Mouse (Mus musculus): ENCODE results near the gene 1500009L16Rik. TPM values are rescaled to one million over a fixed set of nuclear protein-coding genes. Genes with fewer than 3 reads are reported as not detected.

1500009L16Rik gene
- 5.3 and 8.9 TPM in 2 replicates for polyA plus RNA-seq (2015; fragmentation: Nextera tagmentation; extraction: Ambion mirVana)

- no peak within 1 kb of the TSS for H3K27ac ChIP-seq (ENCODE audit: low read depth, low read length)
- 1% methylated on average over 36 of the region's 37 CpGs for WGBS
- peak; percentile 76 for ATAC-seq
Observed at GRCm38 (mm10) chr10:83722579-83723031, at the start of gene 1500009L16Rik. Gene 1500009L16Rik, plus strand, starts transcription at chr10:83722865.

GRCm38 (mm10) chr10:83681334-83681733, 41.3 kb upstream of the 1500009L16Rik start:
- Histone ChIP-seq H3K4me1 (replicated peaks; ENCODE audit: control insufficient read depth, insufficient read depth, low read length) (0 out of 2 replicates have a peak, but pooled peaks cover 3% of the 10 kb centered on the region), H3K27me3 (replicated peaks; ENCODE audit: control insufficient read depth, insufficient read depth, low read length) (no peaks in the 10 kb centered on the region), H3K4me3 (ENCODE audit: low read depth, low read length) (no peak overlapping the region), H3K9me3 (ENCODE audit: control insufficient read depth) (no peaks in the 10 kb centered on the region), H3K27ac (ENCODE audit: low read depth, low read length) (no peak overlapping the region), H3K9ac (ENCODE audit: low read depth, low read length) (no peak overlapping the region), H3K36me3 (ENCODE audit: control insufficient read depth, insufficient read depth) (no peaks in the 10 kb centered on the region), H3K4me2 (replicated peaks; ENCODE audit: low read depth) (no peak overlapping the region)
- no peak for ATAC-seq
- WGBS = 85% methylated on average over 12 of the region's 12 CpGs
- no peak for TF ChIP-seq CTCF (IDR thresholded peaks at IDR 0.05; ENCODE audit: low read depth)

More at GRCm38 (mm10) chr10:83722579-83723031, at the start of gene 1500009L16Rik:
- TF ChIP-seq CTCF (IDR thresholded peaks at IDR 0.05; ENCODE audit: low read depth) = no peak
- Histone ChIP-seq H3K9ac (ENCODE audit: low read depth, low read length) (peak within 1 kb of the TSS; percentile 44; the same call in 1 of the 2 replicates), H3K4me1 (replicated peaks; ENCODE audit: control insufficient read depth, insufficient read depth, low read length) (0 out of 2 replicates have a peak, but pooled peaks cover 3% of the 10 kb centered on the region), H3K4me2 (replicated peaks; ENCODE audit: low read depth) (peak within 1 kb of the TSS; percentile 96), H3K4me3 (ENCODE audit: low read depth, low read length) (peak within 1 kb of the TSS; percentile 63), H3K27me3 (replicated peaks; ENCODE audit: control insufficient read depth, insufficient read depth, low read length) (no peaks in the 10 kb centered on the region), H3K9me3 (ENCODE audit: control insufficient read depth) (no peaks in the 10 kb centered on the region), H3K36me3 (ENCODE audit: control insufficient read depth, insufficient read depth) (no peaks in the 10 kb centered on the region)

GRCm38 (mm10) chr10:83688215-83688614, 34.5 kb upstream of the 1500009L16Rik start:
- Histone ChIP-seq H3K9ac (ENCODE audit: low read depth, low read length) (no peak overlapping the region), H3K27me3 (replicated peaks; ENCODE audit: control insufficient read depth, insufficient read depth, low read length) (no peaks in the 10 kb centered on the region), H3K4me3 (ENCODE audit: low read depth, low read length) (no peak overlapping the region), H3K27ac (ENCODE audit: low read depth, low read length) (no peak overlapping the region), H3K36me3 (ENCODE audit: control insufficient read depth, insufficient read depth) (no peaks in the 10 kb centered on the region), H3K4me2 (replicated peaks; ENCODE audit: low read depth) (no peak overlapping the region), H3K4me1 (replicated peaks; ENCODE audit: control insufficient read depth, insufficient read depth, low read length) (no peaks in the 10 kb centered on the region), H3K9me3 (ENCODE audit: control insufficient read depth) (no peaks in the 10 kb centered on the region)
- peak; percentile 43 for TF ChIP-seq CTCF (IDR thresholded peaks at IDR 0.05; ENCODE audit: low read depth)
- WGBS = 100% methylated on average over 2 of the region's 2 CpGs
- no peak for ATAC-seq

- H3K27me3 ChIP-seq (replicated peaks; ENCODE audit: control insufficient read depth, insufficient read depth, low read length) = no peaks in the 10 kb centered on the region
- peak overlapping the region; percentile 30 for H3K4me2 ChIP-seq (replicated peaks; ENCODE audit: low read depth)
- 45% methylated on average over 11 of the region's 11 CpGs for WGBS
- no peak for TF ChIP-seq CTCF (IDR thresholded peaks at IDR 0.05; ENCODE audit: low read depth)
- H3K4me1 ChIP-seq (replicated peaks; ENCODE audit: control insufficient read depth, insufficient read depth, low read length) = no peaks in the 10 kb centered on the region
- no peak overlapping the region for H3K9ac ChIP-seq (ENCODE audit: low read depth, low read length)
- H3K27ac ChIP-seq (ENCODE audit: low read depth, low read length) = peak overlapping the region; percentile 54
- H3K4me3 ChIP-seq (ENCODE audit: low read depth, low read length) = no peak overlapping the region
- no peaks in the 10 kb centered on the region for H3K36me3 ChIP-seq (ENCODE audit: control insufficient read depth, insufficient read depth)
- peak; percentile 95 for ATAC-seq
- H3K9me3 ChIP-seq (ENCODE audit: control insufficient read depth) = no peaks in the 10 kb centered on the region
Observed at GRCm38 (mm10) chr10:83692175-83692895, 30.3 kb upstream of the 1500009L16Rik start.

- no peak overlapping the region for H3K4me3 ChIP-seq (ENCODE audit: low read depth, low read length)
- H3K36me3 ChIP-seq (ENCODE audit: control insufficient read depth, insufficient read depth) = no peaks in the 10 kb centered on the region
- H3K27me3 ChIP-seq (replicated peaks; ENCODE audit: control insufficient read depth, insufficient read depth, low read length) = no peaks in the 10 kb centered on the region
- no peaks in the 10 kb centered on the region for H3K4me1 ChIP-seq (replicated peaks; ENCODE audit: control insufficient read depth, insufficient read depth, low read length)
- no peak overlapping the region for H3K27ac ChIP-seq (ENCODE audit: low read depth, low read length)
- no peak for ATAC-seq
- H3K4me2 ChIP-seq (replicated peaks; ENCODE audit: low read depth) = no peak overlapping the region
- 87% methylated on average over 4 of the region's 4 CpGs for WGBS
- no peak for TF ChIP-seq CTCF (IDR thresholded peaks at IDR 0.05; ENCODE audit: low read depth)
- H3K9ac ChIP-seq (ENCODE audit: low read depth, low read length) = no peak overlapping the region
- H3K9me3 ChIP-seq (ENCODE audit: control insufficient read depth) = no peaks in the 10 kb centered on the region
Observed at GRCm38 (mm10) chr10:83696226-83696625, 26.4 kb upstream of the 1500009L16Rik start.

DNA sequence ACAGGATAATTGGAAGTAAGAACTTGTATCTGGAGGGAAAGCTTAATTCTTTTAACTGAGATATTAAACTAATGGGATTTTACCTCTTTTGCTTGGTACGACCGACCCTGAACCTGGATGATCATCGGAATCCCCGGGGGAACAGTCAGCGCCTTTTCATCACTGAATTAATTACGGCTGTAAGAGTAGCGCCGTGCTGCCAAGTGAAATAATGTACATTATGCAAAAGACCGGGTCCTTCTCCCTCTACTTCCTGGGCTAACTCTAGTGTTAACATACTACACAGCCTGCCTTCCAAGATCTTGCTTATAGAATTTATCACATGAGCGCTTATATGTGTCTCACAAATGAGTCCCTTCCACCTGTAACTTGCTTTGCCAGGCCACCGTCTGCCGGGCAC, 16.0 kb upstream of the 1500009L16Rik start:
- Histone ChIP-seq H3K4me3 (ENCODE audit: low read depth, low read length) (no peak overlapping the region), H3K4me1 (replicated peaks; ENCODE audit: control insufficient read depth, insufficient read depth, low read length) (no peaks in the 10 kb centered on the region), H3K27ac (ENCODE audit: low read depth, low read length) (no peak overlapping the region), H3K9me3 (ENCODE audit: control insufficient read depth) (no peaks in the 10 kb centered on the region), H3K27me3 (replicated peaks; ENCODE audit: control insufficient read depth, insufficient read depth, low read length) (no peaks in the 10 kb centered on the region), H3K9ac (ENCODE audit: low read depth, low read length) (no peak overlapping the region), H3K36me3 (ENCODE audit: control insufficient read depth, insufficient read depth) (no peaks in the 10 kb centered on the region), H3K4me2 (replicated peaks; ENCODE audit: low read depth) (no peak overlapping the region)
- no peak for TF ChIP-seq CTCF (IDR thresholded peaks at IDR 0.05; ENCODE audit: low read depth)
- WGBS = 95% methylated on average over 12 of the region's 12 CpGs
- no peak for ATAC-seq
